Mouse (Mus musculus) heart, adult 2 months (tissue): Measurements from ENCODE around the gene Ly6f.

Experiments used
- CTCF ChIP-seq: fragments of 200-600 bp; IDR thresholded peaks from 2 replicates; pipeline ENCODE4 v1.8.1; 2022; ENCODE audit warnings: antibody characterized with exemption, mild to moderate bottlenecking, moderate library complexity
- EP300 ChIP-seq: fragments of 200-500 bp; IDR thresholded peaks from 2 replicates; pipeline ENCODE4 v1.6.1; 2011; ENCODE audit warnings: low read depth, low read length, control low read depth; ENCODE audit not compliant: insufficient read depth

DNA sequence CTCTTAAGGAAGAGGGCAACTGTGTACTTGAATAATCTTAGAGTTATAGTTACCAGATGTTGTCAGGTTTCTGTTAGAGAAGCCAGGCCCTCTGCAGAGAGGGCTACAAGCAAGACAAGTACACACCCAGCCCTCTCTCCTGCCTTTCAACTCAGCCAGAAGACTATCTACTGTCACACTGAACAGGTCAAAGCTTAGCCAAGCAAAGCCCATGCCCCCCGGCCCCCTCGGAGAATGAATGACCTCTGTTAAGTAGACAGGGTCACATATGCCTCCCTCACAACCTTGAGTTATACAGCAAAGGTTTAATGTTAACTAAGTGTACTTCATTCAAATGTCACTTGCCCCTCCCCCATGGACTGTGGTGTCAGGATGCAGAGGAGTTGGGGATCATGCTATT is 27.7 kb upstream of the Ly6f start:
- TF ChIP-seq EP300 (no peak), CTCF (no peak)
